8 mouse cellular contexts compared by ENCODE assay signal in genomic region chr17:31018267-31018666, GRCm38 (mm10). TPM values are rescaled to one million over a fixed set of nuclear protein-coding genes. Genes with fewer than 3 reads are reported as not detected.
DNase-seq lines count a peak whose midpoint lies in the region; ATAC-seq and TF ChIP-seq lines count a peak whose summit lies in the region.

No protein-coding gene starts in this region.

- ATAC-seq in forebrain, embryonic 11.5 days (replicated peaks; ENCODE audit: low FRiP score) = no peak
- ATAC-seq in forebrain, embryonic 12.5 days (ENCODE audit: low FRiP score) = no peak

- 69% methylated on average over 4 of the region's 4 CpGs for WGBS in forebrain, embryonic 11.5 days
- WGBS in forebrain, embryonic 12.5 days = 68% methylated on average over 4 of the region's 4 CpGs
- 71% methylated on average over 4 of the region's 4 CpGs for WGBS in spleen, adult 2 months

- DNase-seq in forebrain, embryonic 11.5 days (ENCODE audit: low spot score) = peak; percentile 75
- DNase-seq in urinary bladder, postnatal 14 days (ENCODE audit: low spot score) = peak; percentile 62
- no peak for DNase-seq in urinary bladder, adult 2 months (ENCODE audit: low spot score)
- DNase-seq in kidney, adult 9 months = peak; percentile 64
- peak; percentile 78 for DNase-seq in lung, postnatal 10 days
- DNase-seq in spleen, adult 2 months (ENCODE audit: low read depth in 1 of 2, low spot score in 2 of 2) = peak; percentile 52 to 63

- no peak overlapping the region for H3K4me2 ChIP-seq in forebrain, embryonic 11.5 days (ENCODE audit: low read depth, low read length, severe bottlenecking)
- no peak overlapping the region for H3K4me2 ChIP-seq in forebrain, embryonic 12.5 days

- no peaks in the 10 kb centered on the region for H3K36me3 ChIP-seq in forebrain, embryonic 11.5 days (ENCODE audit: control insufficient read depth, insufficient read depth, low read length)
- H3K36me3 ChIP-seq in forebrain, embryonic 12.5 days (replicated peaks) = no peaks in the 10 kb centered on the region
- no peaks in the 10 kb centered on the region for H3K36me3 ChIP-seq in spleen, adult 2 months (ENCODE audit: control insufficient read depth, insufficient read depth, low read length)

- no peaks in the 10 kb centered on the region; the same call in 1 of the 2 replicates for H3K9me3 ChIP-seq in forebrain, embryonic 11.5 days (ENCODE audit: control insufficient read depth, low read length)
- no peaks in the 10 kb centered on the region for H3K9me3 ChIP-seq in forebrain, embryonic 12.5 days

- no peak for TF ChIP-seq POLR2A in cortical plate, adult 2 months (IDR thresholded peaks at IDR 0.05; ENCODE audit: extremely low read depth, insufficient read depth, low read length)
- no peak for TF ChIP-seq POLR2A in spleen, adult 2 months (IDR thresholded peaks at IDR 0.05; ENCODE audit: low read depth, low read length)

- H3K9ac ChIP-seq in forebrain, embryonic 11.5 days (ENCODE audit: low read length) = no peak overlapping the region
- H3K9ac ChIP-seq in forebrain, embryonic 12.5 days = no peak overlapping the region

- H3K4me3 ChIP-seq in forebrain, embryonic 11.5 days (ENCODE audit: low read depth, low read length) = no peak overlapping the region
- H3K4me3 ChIP-seq in forebrain, embryonic 12.5 days (replicated peaks) = no peak overlapping the region
- H3K4me3 ChIP-seq in cortical plate, adult 2 months (ENCODE audit: insufficient read depth, low read length) = no peak overlapping the region
- no peak overlapping the region for H3K4me3 ChIP-seq in spleen, adult 2 months (ENCODE audit: extremely low read depth, insufficient read depth, insufficient read length)

- no peaks in the 10 kb centered on the region for H3K27me3 ChIP-seq in forebrain, embryonic 11.5 days (ENCODE audit: control insufficient read depth, insufficient read depth, low read length)
- no peaks in the 10 kb centered on the region for H3K27me3 ChIP-seq in forebrain, embryonic 12.5 days
- no peaks in the 10 kb centered on the region for H3K27me3 ChIP-seq in spleen, adult 2 months (ENCODE audit: control insufficient read depth, insufficient read depth, low read length)

- H3K4me1 ChIP-seq in forebrain, embryonic 11.5 days (replicated peaks; ENCODE audit: control insufficient read depth, insufficient read depth, low read length) = no peaks in the 10 kb centered on the region
- no peaks in the 10 kb centered on the region for H3K4me1 ChIP-seq in forebrain, embryonic 12.5 days
- no peaks in the 10 kb centered on the region for H3K4me1 ChIP-seq in cortical plate, adult 2 months (ENCODE audit: control insufficient read depth, insufficient read depth, low read length)
- no peaks in the 10 kb centered on the region for H3K4me1 ChIP-seq in spleen, adult 2 months (ENCODE audit: control insufficient read depth, insufficient read depth, insufficient read length)

- no peak overlapping the region for H3K27ac ChIP-seq in forebrain, embryonic 11.5 days (ENCODE audit: low read depth, low read length)
- no peak overlapping the region for H3K27ac ChIP-seq in forebrain, embryonic 12.5 days
- H3K27ac ChIP-seq in cortical plate, adult 2 months (ENCODE audit: insufficient read depth, low read length) = no peak overlapping the region
- H3K27ac ChIP-seq in spleen, adult 2 months (ENCODE audit: insufficient read depth, low read length) = no peak overlapping the region

- peak; percentile 70 for TF ChIP-seq CTCF in cortical plate, adult 2 months (IDR thresholded peaks at IDR 0.05; ENCODE audit: extremely low read depth, insufficient read depth, low read length)
- peak; percentile 48; the same call in 1 of the 2 replicates for TF ChIP-seq CTCF in spleen, adult 2 months (IDR thresholded peaks at IDR 0.05; ENCODE audit: extremely low read depth, insufficient read depth, insufficient read length, insufficient replicate concordance)

RNA-seq across cellular contexts. Expression of gene Abcg1, which starts 39.2 kb away (rescaled TPM):
- 10.1 and 11.8 TPM in 2 replicates for polyA plus RNA-seq in forebrain, embryonic 11.5 days (2014; fragmentation: Nextera tagmentation; extraction: Ambion mirVana)
- 16.2 and 16.5 TPM in 2 replicates for polyA plus RNA-seq in forebrain, embryonic 12.5 days (2016; fragmentation: Nextera tagmentation; extraction: Ambion mirVana)
- 7.4 and 9.9 TPM in 2 replicates for polyA plus RNA-seq in urinary bladder, adult 2 months (2012; rRNA removed)
- 27.8 and 29.8 TPM in 2 replicates for polyA plus RNA-seq in cortical plate, adult 2 months (2012; rRNA removed)
- 29.0 and 33.1 TPM in 2 replicates for polyA plus RNA-seq in spleen, adult 2 months (2012; rRNA removed)
